Mouse (Mus musculus): ENCODE measurements around the gene Rps15.

The Rps15 gene

GRCm38 (mm10) chr10:80341491-80342304, 49.4 kb downstream of the Rps15 start:
- no peak for DNase-seq (ENCODE audit: low read depth, low spot score)

- DNase-seq (ENCODE audit: low read depth, low spot score): no peak
Measured at GRCm38 (mm10) chr10:80342305-80342748, 50.1 kb downstream of the Rps15 start.

GRCm38 (mm10) chr10:80342749-80343424, 50.6 kb downstream of the Rps15 start:
- DNase-seq (ENCODE audit: low read depth, low spot score): no peak

- no peak for DNase-seq (ENCODE audit: low read depth, low spot score)
Measured at GRCm38 (mm10) chr10:80343425-80343895, 51.2 kb downstream of the Rps15 start.

All from embryo, embryonic 11.5 days (tissue).